Mouse (Mus musculus) left cerebral cortex, postnatal 36 days (tissue): ENCODE data around the gene Cdc42se2. TPM values are rescaled to one million over a fixed set of nuclear protein-coding genes. Genes with fewer than 3 reads are reported as not detected.

Experiments used
- DNase-seq, 2 experiments: peaks; one replicate each; pipeline ENCODE4 v3.0.0; 2021 to 2022; ENCODE audit warnings: low spot score in 2 of 2, mixed read lengths in 1 of 2
- intact Hi-C: fragments of 180-260 bp; cut with DNase I; formaldehyde crosslinking; loops from one replicate; pipeline ENCODE4 v1.15.1; 2025
- total RNA-seq, 2 experiments: library from RNA; stranded (reverse); gene quantifications; 2 replicates each; pipeline ENCODE4 v1.2.3; 2021

Gene Cdc42se2
- total RNA-seq, 2 experiments from 2014 or later = 130 to 148 TPM

DNA sequence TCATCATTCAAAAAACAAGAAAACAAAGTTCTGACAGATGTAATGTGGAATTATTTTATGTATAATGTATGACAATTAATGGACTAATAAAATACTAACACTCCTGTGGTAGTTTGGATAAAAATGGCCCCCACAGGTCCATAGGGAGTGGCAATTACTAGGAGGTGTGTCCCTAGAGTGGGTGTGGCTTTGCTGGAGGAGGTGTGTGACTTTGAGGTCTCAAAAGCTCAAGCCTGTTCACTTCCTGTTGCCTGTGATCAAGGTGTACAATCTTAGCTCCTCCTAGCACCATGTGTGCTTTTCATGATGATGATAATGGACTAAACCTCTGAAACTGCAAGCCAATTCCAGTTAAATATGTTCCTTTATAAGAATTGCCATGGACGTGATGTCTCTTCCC is 22.7 kb downstream of the Cdc42se2 start:
- DNase-seq = no peak
- intact Hi-C loops = no loop called here

DNA sequence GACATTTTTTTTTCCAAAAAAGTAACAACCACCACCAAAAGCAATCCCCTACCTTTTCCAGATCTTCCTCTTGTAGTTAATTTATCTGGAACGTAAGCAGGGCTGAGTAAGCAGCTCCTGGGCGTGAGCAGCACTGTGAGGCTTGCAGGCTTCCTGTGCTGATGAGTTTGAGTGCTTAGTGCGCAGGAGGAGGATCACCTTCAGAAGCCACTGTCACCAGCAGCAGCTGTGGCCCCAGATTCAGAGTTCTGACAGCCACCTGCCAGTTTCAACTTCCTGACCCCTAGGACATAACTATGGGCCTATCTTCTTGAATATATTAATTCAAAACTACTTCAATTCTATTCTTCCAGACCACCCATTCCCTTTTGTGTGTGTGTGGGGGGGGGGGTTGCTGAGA is 23.4 kb downstream of the Cdc42se2 start:
- no peak for DNase-seq
- intact Hi-C loops = no loop called here

DNA sequence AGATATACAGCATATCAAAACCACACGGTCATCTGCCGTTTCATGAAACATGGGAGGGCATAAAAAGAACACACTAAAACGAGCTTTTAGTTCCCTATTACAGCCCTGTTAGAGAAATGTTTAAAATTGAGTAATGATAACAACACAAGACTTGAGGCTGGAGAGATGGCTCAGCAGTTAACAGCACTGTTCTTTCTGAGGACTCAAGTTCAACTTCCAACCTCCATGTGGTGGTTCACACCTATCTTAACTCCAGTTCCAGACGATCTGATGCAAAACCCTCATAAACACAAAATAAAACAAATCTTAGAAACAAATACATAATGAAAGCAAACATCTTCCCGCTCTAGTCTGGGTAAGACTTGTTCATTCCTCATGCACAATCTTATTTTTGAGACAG is 24.7 kb downstream of the Cdc42se2 start:
- intact Hi-C loops = no loop called here
- DNase-seq = no peak

- no peak for DNase-seq
- intact Hi-C loops = no loop called here
These were observed 29.5 kb downstream of the Cdc42se2 start for GRCm38 (mm10) chr11:54757993-54758392.

DNA sequence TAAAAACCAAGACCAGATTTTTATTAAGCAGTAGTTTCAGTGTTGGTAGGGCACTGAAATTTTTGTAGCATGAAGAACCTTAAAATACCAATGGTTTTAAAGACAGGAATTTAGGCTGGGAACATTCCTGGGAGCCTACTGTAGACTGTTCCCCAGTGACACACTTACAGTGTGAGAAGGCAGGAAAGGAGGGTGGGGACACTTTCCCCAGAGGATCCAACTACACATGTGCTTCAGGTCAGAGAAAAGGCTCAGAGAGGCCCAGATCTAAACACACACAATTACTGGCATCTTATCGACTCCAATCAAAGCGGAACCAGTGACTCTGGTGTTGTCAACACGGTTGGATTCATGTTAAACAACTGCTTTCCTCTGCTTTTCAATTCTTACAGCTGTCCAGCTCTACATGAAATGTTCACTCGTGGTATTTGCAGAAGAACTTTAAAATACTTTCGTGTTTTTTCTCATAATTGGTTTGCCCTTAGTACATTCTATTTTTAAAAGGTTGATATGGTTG is 32.3 kb downstream of the Cdc42se2 start:
- intact Hi-C loops = no loop called here
- no peak for DNase-seq

DNA sequence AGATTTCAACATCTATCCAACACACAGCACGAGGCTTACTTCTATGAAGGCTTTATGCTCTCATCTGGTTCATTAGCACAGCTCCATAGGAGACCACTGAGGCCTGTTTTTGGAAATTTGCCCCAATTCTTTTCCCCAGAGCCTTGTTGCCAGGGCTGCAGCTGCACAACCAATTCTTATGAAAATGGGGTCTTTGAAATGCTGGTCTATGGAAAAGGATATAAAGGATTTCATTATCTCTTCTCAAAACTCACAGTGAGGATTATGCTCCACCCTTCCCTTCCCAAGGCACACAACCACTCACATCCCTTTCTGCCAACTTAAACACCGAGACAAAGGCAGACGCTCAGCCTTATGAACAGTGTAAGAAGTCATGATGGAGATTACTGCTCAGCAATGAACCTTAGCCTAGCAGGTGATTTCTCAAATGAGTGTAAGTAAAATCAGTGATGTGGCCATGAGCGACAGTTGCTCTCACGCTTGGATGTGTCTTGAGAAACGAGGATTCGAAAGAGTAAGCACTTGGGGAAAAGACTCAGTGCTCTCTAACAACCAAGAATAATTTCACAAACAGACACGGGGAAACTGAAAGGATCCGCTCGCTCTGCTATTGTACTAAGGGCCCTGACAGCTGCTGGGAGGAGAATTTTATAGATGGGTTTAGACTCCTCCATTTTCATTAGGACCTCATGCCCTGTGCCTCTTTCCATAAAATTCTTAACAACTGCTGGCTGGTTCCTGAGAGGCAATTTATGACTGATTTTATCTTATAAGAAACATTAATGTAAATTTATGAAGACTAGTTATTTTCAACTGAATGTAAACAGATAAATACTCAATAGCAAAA is 33.0 kb downstream of the Cdc42se2 start:
- intact Hi-C loops = no loop called here
- no peak for DNase-seq

- no peak for DNase-seq
- intact Hi-C loops = no loop called here
These were observed 36.0 kb downstream of the Cdc42se2 start for GRCm38 (mm10) chr11:54751502-54751901.

DNA sequence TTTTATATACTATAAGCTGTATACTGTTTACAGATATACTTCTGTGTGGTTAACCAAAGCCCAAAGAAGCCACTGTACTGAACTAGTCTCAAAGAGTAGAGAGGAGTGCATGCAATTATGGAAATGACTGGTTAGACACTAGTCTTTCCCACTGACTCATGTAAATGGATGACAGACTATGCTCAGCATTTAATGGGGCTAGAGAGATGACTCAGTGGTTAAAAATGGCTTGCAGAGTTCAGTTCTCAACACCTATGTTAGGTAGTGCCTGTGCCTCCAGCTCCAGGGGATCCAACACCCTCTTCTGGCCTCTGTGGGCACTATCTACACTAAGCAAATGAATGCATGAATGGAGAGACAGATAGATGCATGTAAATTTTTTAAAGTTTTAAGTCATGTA is 38.6 kb downstream of the Cdc42se2 start:
- intact Hi-C loops = no loop called here
- no peak for DNase-seq

GRCm38 (mm10) chr11:54744231-54744630 is 43.2 kb downstream of the Cdc42se2 start:
- intact Hi-C loops = no loop called here
- DNase-seq = no peak

GRCm38 (mm10) chr11:54741330-54741729 is 46.1 kb downstream of the Cdc42se2 start:
- no peak for DNase-seq
- intact Hi-C loops = no loop called here

DNA sequence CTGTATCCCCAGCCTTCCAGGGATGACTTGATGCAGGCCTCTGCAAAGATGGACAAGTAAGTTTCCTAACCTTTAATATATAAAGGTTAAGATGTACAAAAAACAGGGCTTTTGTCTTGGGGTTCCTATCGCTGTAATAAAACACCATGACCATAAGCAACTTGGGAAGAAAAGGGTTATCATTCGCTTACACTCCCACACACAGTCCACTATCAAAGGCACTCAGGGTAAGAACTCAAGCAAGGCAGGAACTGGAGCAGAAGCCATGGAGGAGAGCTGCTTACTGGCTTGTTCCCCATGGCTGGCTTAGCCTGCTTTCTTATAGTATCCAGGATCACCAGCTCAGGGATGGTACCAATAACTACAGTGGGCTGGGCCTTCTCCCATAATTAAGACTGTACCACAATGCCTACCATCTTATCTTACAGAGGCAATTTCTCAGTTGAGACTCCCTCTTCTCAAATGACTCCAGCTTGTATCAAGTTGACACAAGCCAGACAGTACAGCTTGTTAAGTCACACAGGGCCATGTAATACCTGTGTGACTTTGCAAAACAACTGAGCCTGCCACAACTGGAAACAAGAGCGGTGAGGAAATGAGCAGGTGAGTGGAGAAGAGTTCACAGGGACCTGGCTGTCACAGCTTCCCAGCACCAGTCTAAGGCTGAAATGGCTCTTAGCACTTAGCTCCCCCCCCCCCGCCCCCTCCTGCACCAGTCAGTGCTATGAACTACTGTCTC is 48.3 kb downstream of the Cdc42se2 start:
- intact Hi-C loops = no loop called here
- no peak for DNase-seq

DNA sequence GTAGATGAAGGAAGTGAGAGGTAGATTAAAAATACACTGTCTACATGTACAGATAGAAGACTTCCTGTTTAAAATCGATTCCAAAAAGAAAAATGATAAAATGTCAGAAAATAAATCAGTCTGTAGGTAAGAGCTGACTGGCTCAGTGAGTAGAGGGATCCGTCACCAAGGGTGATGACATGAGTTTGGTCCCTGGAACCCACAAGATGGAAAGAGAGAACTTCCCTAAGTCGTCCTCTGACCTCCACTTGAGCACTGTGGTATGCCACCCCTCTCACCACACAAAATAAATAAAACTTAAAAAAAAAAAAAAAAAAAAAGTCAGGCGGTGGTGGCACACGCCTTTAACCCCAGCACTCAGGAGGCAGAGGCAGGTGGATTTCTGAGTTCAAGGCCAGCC is 50.6 kb downstream of the Cdc42se2 start:
- DNase-seq = no peak
- intact Hi-C loops = no loop called here

GRCm38 (mm10) chr11:54735114-54735513 is 52.4 kb downstream of the Cdc42se2 start:
- intact Hi-C loops = no loop called here
- no peak for DNase-seq

GRCm38 (mm10) chr11:54733546-54733945 is 53.9 kb downstream of the Cdc42se2 start:
- intact Hi-C loops = no loop called here

DNA sequence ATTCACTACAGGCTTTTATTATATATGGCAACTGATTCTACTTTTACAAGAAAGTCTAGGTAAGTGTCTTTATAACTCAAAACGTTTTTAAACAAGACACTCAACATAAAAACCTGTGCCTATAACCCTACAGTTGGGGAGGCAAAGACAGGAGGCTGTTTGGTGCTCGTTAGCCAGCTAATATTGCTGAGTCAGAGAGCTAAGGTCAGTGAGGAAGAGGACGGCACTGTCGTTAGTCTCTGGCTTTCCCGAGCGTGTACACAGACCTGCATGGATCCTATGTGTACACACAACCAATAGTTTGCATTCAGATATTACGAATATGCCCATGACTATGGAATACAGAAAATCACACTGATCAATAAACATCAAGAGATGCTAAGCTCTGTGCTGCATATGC is 56.1 kb downstream of the Cdc42se2 start:
- DNase-seq = no peak
- intact Hi-C loops = no loop called here

More at GRCm38 (mm10) chr11:54733546-54733945, 53.9 kb downstream of the Cdc42se2 start:
- DNase-seq = no peak

GRCm38 (mm10) chr11:54730931-54731330 is 56.5 kb downstream of the Cdc42se2 start:
- DNase-seq = no peak
- intact Hi-C loops = no loop called here

DNA sequence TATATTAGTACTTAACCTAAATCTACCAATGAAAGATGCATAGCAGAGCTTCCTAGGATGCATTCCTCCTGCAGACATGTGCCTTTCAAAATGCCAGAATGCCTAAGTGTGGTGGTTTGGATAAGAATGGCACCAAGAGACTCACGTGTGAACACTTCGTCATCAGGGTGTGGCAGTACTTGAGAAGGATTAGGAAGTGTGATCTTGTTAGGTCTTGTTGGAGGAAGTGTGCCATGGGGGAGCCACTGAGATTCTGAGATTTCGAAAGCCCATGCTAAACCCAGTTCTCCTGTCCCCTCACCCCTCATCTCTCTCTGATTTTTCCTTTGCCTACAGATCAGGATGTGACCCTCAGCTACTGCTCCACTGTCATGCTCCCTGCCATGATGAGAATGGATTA is 58.2 kb downstream of the Cdc42se2 start:
- intact Hi-C loops = loop anchor here (5.0 kb wide), 1 partner anchor 58 kb away; the partner anchor contains the start of gene Cdc42se2
- DNase-seq = no peak

- DNase-seq = no peak
- intact Hi-C loops = loop anchor here (5.0 kb wide), 1 partner anchor 59 kb away; the partner anchor contains the start of gene Cdc42se2
These were observed 59.1 kb downstream of the Cdc42se2 start for GRCm38 (mm10) chr11:54728371-54728770.

DNA sequence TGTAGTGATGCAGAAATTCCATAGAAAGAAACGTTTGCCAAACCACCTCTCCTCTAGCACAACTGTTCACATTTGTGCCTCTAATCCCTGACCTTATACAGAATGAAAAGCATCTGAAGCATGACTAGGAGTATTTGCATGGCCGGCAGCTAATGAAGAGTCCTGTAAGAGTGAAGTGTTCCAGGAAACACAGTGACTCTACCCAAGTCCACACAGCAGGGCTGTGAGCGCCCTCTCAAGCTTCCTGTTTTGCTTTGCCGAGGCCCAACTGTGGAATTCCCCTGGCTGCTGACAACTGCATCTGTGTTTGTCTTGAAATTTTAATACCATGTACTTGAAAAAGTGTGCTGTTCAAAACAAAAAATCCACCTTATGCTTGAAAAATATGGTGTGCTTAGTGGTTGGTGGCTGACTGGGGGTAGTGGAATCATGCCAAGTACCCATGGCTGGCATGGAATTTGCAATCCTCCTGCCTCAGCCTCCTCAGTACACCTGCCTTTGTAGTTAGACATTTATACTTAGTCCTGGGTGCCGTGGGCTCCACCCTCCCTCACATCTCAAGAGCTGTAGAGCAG is 60.1 kb downstream of the Cdc42se2 start:
- no peak for DNase-seq
- intact Hi-C loops = loop anchor here (5.0 kb wide), 1 partner anchor 60 kb away; the partner anchor contains the start of gene Cdc42se2

DNA sequence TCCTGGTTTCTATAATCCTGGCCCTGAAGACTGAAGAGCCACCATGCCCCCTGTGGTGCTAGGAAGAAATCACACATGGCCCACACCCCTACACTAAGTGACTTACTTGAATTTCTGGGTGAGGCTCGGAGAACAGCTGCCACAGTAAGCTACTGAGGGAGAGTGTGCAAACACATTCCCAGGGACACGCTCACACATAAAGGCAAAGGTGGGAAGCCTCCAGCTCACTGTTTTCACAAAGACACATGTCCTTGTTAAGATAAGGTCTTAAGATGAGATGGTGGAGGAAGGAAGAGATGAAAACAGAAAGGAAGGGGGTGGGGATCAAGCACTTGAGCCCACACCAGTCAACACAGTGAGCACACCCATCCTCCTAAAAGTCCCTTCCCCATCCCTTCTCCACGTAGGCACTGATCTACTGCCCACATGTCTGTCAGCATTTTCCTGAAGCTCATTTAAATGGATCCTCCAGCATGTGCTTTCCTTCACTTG is 60.9 kb downstream of the Cdc42se2 start:
- peak; percentile 40 to 45 for DNase-seq
- intact Hi-C loops = loop anchor here (5.0 kb wide), 1 partner anchor 61 kb away; the partner anchor contains the start of gene Cdc42se2
